Mouse (Mus musculus) forebrain, embryonic 11.5 days (tissue): ENCODE results near the gene Etv6. TPM values are rescaled to one million over a fixed set of nuclear protein-coding genes. Genes with fewer than 3 reads are reported as not detected.

Experiments used
- ATAC-seq: fragments of 200-750 bp; cut with Nextera tagmentation; replicated peaks from 2 replicates; pipeline ENCODE4 v1.8.0; 2017; ENCODE audit warnings: moderate TSS enrichment; ENCODE audit not compliant: low FRiP score
- DNase-seq: peaks from one replicate; pipeline ENCODE4 v3.0.0-alpha.2; 2017; ENCODE audit warnings: low spot score
- H3K27ac ChIP-seq: fragments of 300-500 bp; sonication (generic); 2 replicates; pipeline ENCODE4 v1.5.1; 2014; ENCODE audit warnings: low read depth, low read length
- H3K27me3 ChIP-seq: fragments of 300-500 bp; sonication (generic); 2 replicates; pipeline ENCODE4 v1.6.1; 2014; ENCODE audit warnings: mild to moderate bottlenecking, low read length, mixed read lengths; ENCODE audit not compliant: control insufficient read depth, insufficient read depth
- H3K36me3 ChIP-seq: fragments of 300-500 bp; sonication (generic); 2 replicates; pipeline ENCODE4 v1.6.1; 2014; ENCODE audit warnings: mild to moderate bottlenecking, low read length, moderate library complexity, mixed read lengths; ENCODE audit not compliant: control insufficient read depth, insufficient read depth
- H3K4me1 ChIP-seq: fragments of 300-500 bp; sonication (generic); replicated peaks from 2 replicates; pipeline ENCODE4 v1.6.1; 2014; ENCODE audit warnings: low read length, mixed read lengths; ENCODE audit not compliant: control insufficient read depth, insufficient read depth
- H3K4me2 ChIP-seq: fragments of 300-500 bp; sonication (generic); 2 replicates; pipeline ENCODE4 v1.6.1; 2014; ENCODE audit warnings: low read depth, mild to moderate bottlenecking, low read length, moderate library complexity, mixed read lengths; ENCODE audit not compliant: severe bottlenecking
- H3K4me3 ChIP-seq: fragments of 300-500 bp; sonication (generic); 2 replicates; pipeline ENCODE4 v1.5.1; 2014; ENCODE audit warnings: low read depth, low read length
- H3K9ac ChIP-seq: fragments of 300-500 bp; sonication (generic); 2 replicates; pipeline ENCODE4 v1.6.1; 2014; ENCODE audit warnings: low read length
- H3K9me3 ChIP-seq: fragments of 300-500 bp; sonication (generic); 2 replicates; pipeline ENCODE4 v1.6.1; 2016; ENCODE audit warnings: low read length, mixed read lengths; ENCODE audit not compliant: control insufficient read depth
- WGBS: fragments of 180-500 bp; shearing (Covaris S2); extraction: QIAGEN DNeasy Blood & Tissue Kit; methylation state at CpG from one replicate; pipeline ENCODE4 v1.1.7; 2014; 5-methylcytosine and 5-hydroxymethylcytosine counted together
- polyA plus RNA-seq: library from polyadenylated mRNA; unstranded; fragments of >200 nt; fragmentation: Nextera tagmentation; extraction: Ambion mirVana; gene quantifications from 2 replicates; pipeline ENCODE4 v1.2.1, GENCODE M21; 2014

The Etv6 gene
- polyA plus RNA-seq, 1 experiment from 2014 or later: 20.9 TPM

GRCm38 (mm10) chr6:134189174-134189573 is 153.7 kb downstream of the Etv6 start:
- no peak overlapping the region for H3K4me2 ChIP-seq
- no peak overlapping the region for H3K27ac ChIP-seq
- H3K27me3 ChIP-seq: no peaks in the 10 kb centered on the region
- H3K4me1 ChIP-seq: peaks cover 7% of the 10 kb centered on the region
- DNase-seq (no peak), ATAC-seq (peak; percentile 16; the same call in 1 of the 2 replicates)
- no peak overlapping the region for H3K9ac ChIP-seq
- H3K4me3 ChIP-seq: no peak overlapping the region
- 53% methylated on average over 5 of the region's 5 CpGs for WGBS
- H3K9me3 ChIP-seq: no peaks in the 10 kb centered on the region
- no peaks in the 10 kb centered on the region for H3K36me3 ChIP-seq

- no peaks in the 10 kb centered on the region for H3K27me3 ChIP-seq
- no peak overlapping the region for H3K4me2 ChIP-seq
- no peak overlapping the region for H3K27ac ChIP-seq
- no peak overlapping the region for H3K4me3 ChIP-seq
- WGBS: 58% methylated on average over 7 of the region's 7 CpGs
- no peaks in the 10 kb centered on the region for H3K36me3 ChIP-seq
- ATAC-seq: peak; percentile 56
- DNase-seq: no peak
- no peaks in the 10 kb centered on the region for H3K9me3 ChIP-seq
- peaks cover 7% of the 10 kb centered on the region for H3K4me1 ChIP-seq
- H3K9ac ChIP-seq: no peak overlapping the region
Measured at GRCm38 (mm10) chr6:134189575-134190132, 154.2 kb downstream of the Etv6 start.

GRCm38 (mm10) chr6:134190597-134191278 is 155.2 kb downstream of the Etv6 start:
- no peak for DNase-seq
- no peaks in the 10 kb centered on the region for H3K27me3 ChIP-seq
- H3K27ac ChIP-seq: no peak overlapping the region
- H3K9ac ChIP-seq: no peak overlapping the region
- no peak for ATAC-seq
- H3K4me2 ChIP-seq: no peak overlapping the region
- H3K36me3 ChIP-seq: no peaks in the 10 kb centered on the region
- peaks cover 7% of the 10 kb centered on the region for H3K4me1 ChIP-seq
- WGBS: 86% methylated on average over 7 of the region's 7 CpGs
- H3K4me3 ChIP-seq: no peak overlapping the region
- no peaks in the 10 kb centered on the region for H3K9me3 ChIP-seq

- DNase-seq (no peak), ATAC-seq (no peak)
- no peaks in the 10 kb centered on the region for H3K27me3 ChIP-seq
- H3K9me3 ChIP-seq: no peaks in the 10 kb centered on the region
- no peak overlapping the region for H3K9ac ChIP-seq
- H3K4me3 ChIP-seq: no peak overlapping the region
- H3K27ac ChIP-seq: no peak overlapping the region
- no peak overlapping the region for H3K4me2 ChIP-seq
- no peaks in the 10 kb centered on the region for H3K36me3 ChIP-seq
- H3K4me1 ChIP-seq: peaks cover 7% of the 10 kb centered on the region
Measured at GRCm38 (mm10) chr6:134192710-134193109, 157.2 kb downstream of the Etv6 start.

- no peak for ATAC-seq
- DNase-seq: no peak
- 83% methylated on average over 1 of the region's 1 CpGs for WGBS
Measured at GRCm38 (mm10) chr6:134199895-134200294, 164.4 kb downstream of the Etv6 start.

GRCm38 (mm10) chr6:134200577-134200976 is 165.1 kb downstream of the Etv6 start:
- Histone ChIP-seq H3K4me1 (no peaks in the 10 kb centered on the region), H3K27ac (no peak overlapping the region), H3K4me3 (no peak overlapping the region), H3K27me3 (no peaks in the 10 kb centered on the region), H3K36me3 (no peaks in the 10 kb centered on the region), H3K9me3 (no peaks in the 10 kb centered on the region), H3K9ac (no peak overlapping the region), H3K4me2 (no peak overlapping the region)
- no peak for ATAC-seq
- 92% methylated on average over 10 of the region's 10 CpGs for WGBS
- DNase-seq: no peak

More at GRCm38 (mm10) chr6:134199895-134200294, 164.4 kb downstream of the Etv6 start:
- Histone ChIP-seq H3K9me3 (no peaks in the 10 kb centered on the region), H3K36me3 (no peaks in the 10 kb centered on the region), H3K27me3 (no peaks in the 10 kb centered on the region), H3K27ac (no peak overlapping the region), H3K4me3 (no peak overlapping the region), H3K9ac (no peak overlapping the region), H3K4me1 (no peaks in the 10 kb centered on the region), H3K4me2 (no peak overlapping the region)

- no peaks in the 10 kb centered on the region; the same call in 1 of the 2 replicates for H3K4me1 ChIP-seq
- H3K4me2 ChIP-seq: no peak overlapping the region
- H3K36me3 ChIP-seq: no peaks in the 10 kb centered on the region
- H3K9ac ChIP-seq: no peak overlapping the region
- H3K27me3 ChIP-seq: no peaks in the 10 kb centered on the region
- H3K4me3 ChIP-seq: no peak overlapping the region
- DNase-seq (no peak), ATAC-seq (no peak)
- WGBS: 89% methylated on average over 5 of the region's 5 CpGs
- H3K27ac ChIP-seq: no peak overlapping the region
- no peaks in the 10 kb centered on the region for H3K9me3 ChIP-seq
Measured at GRCm38 (mm10) chr6:134202176-134202575, 166.7 kb downstream of the Etv6 start.

- 93% methylated on average over 10 of the region's 11 CpGs for WGBS
- no peak overlapping the region for H3K4me2 ChIP-seq
- H3K27ac ChIP-seq: no peak overlapping the region
- H3K4me3 ChIP-seq: no peak overlapping the region
- H3K27me3 ChIP-seq: no peaks in the 10 kb centered on the region
- no peaks in the 10 kb centered on the region for H3K36me3 ChIP-seq
- H3K9me3 ChIP-seq: no peaks in the 10 kb centered on the region
- DNase-seq (no peak), ATAC-seq (no peak)
- H3K4me1 ChIP-seq: peaks cover 14% of the 10 kb centered on the region
- H3K9ac ChIP-seq: no peak overlapping the region
Measured at GRCm38 (mm10) chr6:134205163-134205562, 169.7 kb downstream of the Etv6 start.

GRCm38 (mm10) chr6:134205726-134206125 is 170.2 kb downstream of the Etv6 start:
- WGBS: 89% methylated on average over 5 of the region's 5 CpGs
- Histone ChIP-seq H3K27me3 (no peaks in the 10 kb centered on the region), H3K4me1 (peaks cover 14% of the 10 kb centered on the region), H3K4me2 (no peak overlapping the region), H3K36me3 (no peaks in the 10 kb centered on the region), H3K4me3 (no peak overlapping the region), H3K27ac (no peak overlapping the region), H3K9me3 (no peaks in the 10 kb centered on the region), H3K9ac (no peak overlapping the region)
- ATAC-seq (no peak), DNase-seq (no peak)
